Mouse (Mus musculus) spleen, adult 2 months (tissue): Measurements from ENCODE around the gene Fndc3b.

Source experiments
- CTCF ChIP-seq: fragments of 200-500 bp; IDR thresholded peaks from 2 replicates; pipeline ENCODE4 v1.5.1; 2011; ENCODE audit warnings: mild to moderate bottlenecking, inconsistent platforms; ENCODE audit not compliant: insufficient read depth, insufficient read length, insufficient replicate concordance; ENCODE audit errors: extremely low read depth
- POLR2A ChIP-seq: fragments of 200-500 bp; IDR thresholded peaks from 2 replicates; pipeline ENCODE4 v1.6.1; 2011; ENCODE audit warnings: low read depth, low read length, inconsistent platforms

DNA sequence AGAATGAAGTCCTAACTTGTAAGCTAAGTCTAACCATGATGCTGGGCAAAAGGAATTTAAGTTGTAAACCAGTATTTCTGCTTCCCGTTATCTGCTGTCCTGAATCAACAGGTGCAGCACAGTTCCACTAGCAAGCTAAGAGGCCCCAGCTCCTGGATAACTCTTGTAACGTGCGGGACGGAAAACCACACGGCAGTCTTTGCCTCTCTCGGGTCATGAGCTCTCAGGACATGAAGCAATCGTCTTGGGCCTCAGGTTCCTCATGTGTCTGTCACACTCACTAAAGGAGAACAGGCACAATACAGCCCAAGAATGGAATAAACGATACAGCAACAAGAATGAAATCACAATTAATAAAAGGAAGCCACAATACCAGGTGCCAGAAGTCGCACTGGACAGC, 93.4 kb downstream of the Fndc3b start:
- TF ChIP-seq CTCF (no peak), POLR2A (no peak)
